Mouse (Mus musculus) forebrain, postnatal 0 days (tissue): ENCODE results near the gene Denr. TPM values are rescaled to one million over a fixed set of nuclear protein-coding genes. Genes with fewer than 3 reads are reported as not detected.

Experiments
- ATAC-seq: fragments of 200-750 bp; cut with Nextera tagmentation; 2 replicates; pipeline ENCODE4 v1.8.0; 2017; ENCODE audit warnings: mild to moderate bottlenecking, moderate library complexity
- DNase-seq: peaks from one replicate; pipeline ENCODE4 v3.0.0-alpha.2; 2015
- H3K27ac ChIP-seq: fragments of 300-500 bp; sonication (generic); 2 replicates; pipeline ENCODE4 v1.5.1; 2014; ENCODE audit warnings: low read depth, mild to moderate bottlenecking, antibody characterized with exemption, low read length, moderate library complexity, mixed read lengths
- H3K27me3 ChIP-seq: fragments of 300-500 bp; sonication (generic); 2 replicates; pipeline ENCODE4 v1.6.1; 2014; ENCODE audit warnings: mild to moderate bottlenecking, low read length, mixed read lengths; ENCODE audit not compliant: insufficient read depth
- H3K36me3 ChIP-seq: fragments of 300-500 bp; sonication (generic); 2 replicates; pipeline ENCODE4 v1.6.1; 2014; ENCODE audit warnings: mild to moderate bottlenecking, moderate library complexity; ENCODE audit not compliant: insufficient read depth
- H3K4me1 ChIP-seq: fragments of 300-500 bp; sonication (generic); 2 replicates; pipeline ENCODE4 v1.6.1; 2014; ENCODE audit warnings: antibody characterized with exemption; ENCODE audit not compliant: insufficient read depth
- H3K4me2 ChIP-seq: fragments of 300-500 bp; sonication (generic); 2 replicates; pipeline ENCODE4 v1.6.1; 2014; ENCODE audit warnings: low read depth, mild to moderate bottlenecking, moderate library complexity
- H3K4me3 ChIP-seq: fragments of 300-500 bp; sonication (generic); 2 replicates; pipeline ENCODE4 v1.5.1; 2014; ENCODE audit warnings: low read depth, low read length, mixed read lengths
- H3K9ac ChIP-seq: fragments of 300-500 bp; sonication (generic); 2 replicates; pipeline ENCODE4 v1.6.1; 2014; ENCODE audit warnings: mild to moderate bottlenecking
- H3K9me3 ChIP-seq: fragments of 300-500 bp; sonication (generic); 2 replicates; pipeline ENCODE4 v1.6.1; 2016; ENCODE audit warnings: low read length
- CTCF ChIP-seq: sonication (generic); IDR thresholded peaks from 2 replicates; pipeline ENCODE4 v1.5.1; 2016; ENCODE audit warnings: antibody characterized with exemption, control low read depth, low read depth
- WGBS: fragments of 180-500 bp; shearing (Covaris S2); extraction: QIAGEN DNeasy Blood & Tissue Kit; methylation state at CpG from one replicate; pipeline ENCODE4 v1.1.7; 2014; 5-methylcytosine and 5-hydroxymethylcytosine counted together
- polyA plus RNA-seq: library from polyadenylated mRNA; unstranded; fragments of >200 nt; fragmentation: Nextera tagmentation; extraction: Ambion mirVana; gene quantifications from 2 replicates; pipeline ENCODE4 v1.2.1, GENCODE M21; 2015
- total RNA-seq: library from RNA; depleted of rRNA; stranded (reverse); fragments of >200 nt; gene quantifications from 2 replicates; pipeline ENCODE4 v1.2.3, GENCODE M21; 2014

Gene Denr
- total and polyA plus RNA-seq, 2 experiments from 2014 or later = 25.3 to 130 TPM

GRCm38 (mm10) chr5:123952365-123953045, 45.5 kb downstream of the Denr start:
- Histone ChIP-seq H3K4me1 (no peaks in the 10 kb centered on the region), H3K36me3 (no peaks in the 10 kb centered on the region), H3K9me3 (no peaks in the 10 kb centered on the region), H3K27ac (no peak overlapping the region), H3K27me3 (no peaks in the 10 kb centered on the region), H3K9ac (no peak overlapping the region), H3K4me2 (no peak overlapping the region), H3K4me3 (no peak overlapping the region)
- WGBS = 43% methylated on average over 5 of the region's 5 CpGs
- DNase-seq (no peak), ATAC-seq (no peak)
- no peak for TF ChIP-seq CTCF

GRCm38 (mm10) chr5:123957213-123957612, 50.2 kb downstream of the Denr start:
- no peak overlapping the region for H3K4me2 ChIP-seq
- H3K27ac ChIP-seq = no peak overlapping the region
- 78% methylated on average over 8 of the region's 8 CpGs for WGBS
- no peaks in the 10 kb centered on the region for H3K36me3 ChIP-seq
- H3K27me3 ChIP-seq = no peaks in the 10 kb centered on the region
- ATAC-seq = no peak
- DNase-seq = no peak
- no peak overlapping the region for H3K9ac ChIP-seq
- H3K4me3 ChIP-seq = no peak overlapping the region
- H3K9me3 ChIP-seq = no peaks in the 10 kb centered on the region
- no peak for TF ChIP-seq CTCF
- no peaks in the 10 kb centered on the region for H3K4me1 ChIP-seq

GRCm38 (mm10) chr5:123959018-123959417, 52.0 kb downstream of the Denr start:
- Histone ChIP-seq H3K4me2 (no peak overlapping the region), H3K36me3 (no peaks in the 10 kb centered on the region), H3K27me3 (no peaks in the 10 kb centered on the region), H3K9ac (no peak overlapping the region), H3K27ac (no peak overlapping the region), H3K9me3 (no peaks in the 10 kb centered on the region), H3K4me1 (no peaks in the 10 kb centered on the region), H3K4me3 (no peak overlapping the region)
- ATAC-seq (no peak), DNase-seq (no peak)
- WGBS = 72% methylated on average over 3 of the region's 3 CpGs
- TF ChIP-seq CTCF = no peak

GRCm38 (mm10) chr5:123960129-123960528, 53.2 kb downstream of the Denr start:
- Histone ChIP-seq H3K36me3 (no peaks in the 10 kb centered on the region), H3K27me3 (no peaks in the 10 kb centered on the region), H3K4me1 (no peaks in the 10 kb centered on the region), H3K27ac (no peak overlapping the region), H3K4me2 (no peak overlapping the region), H3K9ac (no peak overlapping the region), H3K9me3 (no peaks in the 10 kb centered on the region), H3K4me3 (no peak overlapping the region)
- WGBS = 74% methylated on average over 8 of the region's 8 CpGs
- DNase-seq = no peak
- no peak for TF ChIP-seq CTCF
- no peak for ATAC-seq

GRCm38 (mm10) chr5:123961046-123961445, 54.1 kb downstream of the Denr start:
- no peak for DNase-seq

GRCm38 (mm10) chr5:123964208-123964607, 57.2 kb downstream of the Denr start:
- no peak for ATAC-seq
- H3K9me3 ChIP-seq = no peaks in the 10 kb centered on the region
- H3K4me1 ChIP-seq = no peaks in the 10 kb centered on the region
- DNase-seq = no peak
- no peaks in the 10 kb centered on the region for H3K36me3 ChIP-seq
- no peak overlapping the region for H3K4me2 ChIP-seq
- no peaks in the 10 kb centered on the region for H3K27me3 ChIP-seq
- no peak for TF ChIP-seq CTCF
- no peak overlapping the region for H3K27ac ChIP-seq
- H3K9ac ChIP-seq = no peak overlapping the region
- H3K4me3 ChIP-seq = no peak overlapping the region
- WGBS = over 99% methylated on average over 4 of the region's 4 CpGs

More at GRCm38 (mm10) chr5:123961046-123961445, 54.1 kb downstream of the Denr start:
- ATAC-seq = no peak
- H3K27me3 ChIP-seq = no peaks in the 10 kb centered on the region
- no peak overlapping the region for H3K4me2 ChIP-seq
- no peak overlapping the region for H3K9ac ChIP-seq
- H3K4me1 ChIP-seq = no peaks in the 10 kb centered on the region
- no peak overlapping the region for H3K27ac ChIP-seq
- TF ChIP-seq CTCF = no peak
- no peaks in the 10 kb centered on the region for H3K9me3 ChIP-seq
- H3K4me3 ChIP-seq = no peak overlapping the region
- no peaks in the 10 kb centered on the region for H3K36me3 ChIP-seq
- 80% methylated on average over 12 of the region's 12 CpGs for WGBS

GRCm38 (mm10) chr5:123966759-123967158, 59.8 kb downstream of the Denr start:
- no peak for TF ChIP-seq CTCF
- ATAC-seq = no peak
- Histone ChIP-seq H3K4me2 (no peak overlapping the region), H3K9ac (no peak overlapping the region), H3K27ac (no peak overlapping the region), H3K36me3 (no peaks in the 10 kb centered on the region), H3K9me3 (no peaks in the 10 kb centered on the region), H3K4me1 (no peaks in the 10 kb centered on the region), H3K4me3 (no peak overlapping the region), H3K27me3 (no peaks in the 10 kb centered on the region)
- WGBS = 95% methylated on average over 2 of the region's 2 CpGs
- no peak for DNase-seq
